In the genomic region with DNA sequence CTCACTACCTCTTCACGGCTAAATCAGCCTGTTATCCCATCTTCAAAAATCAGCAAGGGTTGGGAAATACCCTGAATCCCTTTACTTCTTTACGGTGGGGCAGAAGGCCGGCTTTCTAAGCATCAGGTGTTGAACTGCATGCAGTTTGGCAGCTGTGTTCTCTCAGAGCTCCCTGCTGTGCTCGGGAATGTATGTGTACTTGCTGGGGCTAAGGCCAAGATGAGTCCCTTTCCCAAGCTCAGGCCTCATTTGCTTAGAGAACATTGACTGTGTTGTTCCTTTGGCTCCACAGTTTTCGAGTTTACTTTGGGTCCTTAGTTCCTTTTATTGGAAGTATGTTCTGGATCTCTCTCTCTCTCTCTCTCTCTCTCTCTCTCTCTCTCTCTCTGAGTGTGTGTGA, we compare ENCODE assay signal across 15 mouse cellular contexts. TPM values are rescaled to one million over a fixed set of nuclear protein-coding genes. Genes with fewer than 3 reads are reported as not detected.
DNase-seq lines count a peak whose midpoint lies in the region; ATAC-seq and TF ChIP-seq lines count a peak whose summit lies in the region.
"Had no signal": no experiment of that assay in that cellular context is flagged by ENCODE, and none has a peak within 500 bp of the region (broad histone marks: within the 10 kb centered on the region; RNA-seq: fewer than 3 reads in every experiment).

No protein-coding gene starts in this region.

- no peaks in the 10 kb centered on the region for H3K27me3 ChIP-seq in heart, postnatal 0 days (ENCODE audit: control insufficient read depth, insufficient read depth, low read length)
- H3K27me3 ChIP-seq in heart, adult 2 months (ENCODE audit: control insufficient read depth, insufficient read depth, low read length), result no peaks in the 10 kb centered on the region
- H3K27me3 ChIP-seq in neural tube, embryonic 11.5 days (ENCODE audit: control insufficient read depth, insufficient read depth, low read length), result no peaks in the 10 kb centered on the region
- H3K27me3 ChIP-seq in stomach, postnatal 0 days (ENCODE audit: control insufficient read depth, insufficient read depth, low read length), result no peaks in the 10 kb centered on the region
- H3K27me3 ChIP-seq: liver, embryonic 13.5 days; megakaryocyte, embryonic 14.5 days had no signal

- H3K9ac ChIP-seq in heart, postnatal 0 days (replicated peaks; ENCODE audit: low read depth, low read length), result no peak overlapping the region
- H3K9ac ChIP-seq in heart, adult 2 months (ENCODE audit: low read depth, low read length), result no peak overlapping the region
- H3K9ac ChIP-seq in neural tube, embryonic 11.5 days (ENCODE audit: low read length), result no peak overlapping the region
- H3K9ac ChIP-seq in stomach, postnatal 0 days (ENCODE audit: low read length), result no peak overlapping the region
- H3K9ac ChIP-seq: liver, embryonic 13.5 days had no signal

- no peaks in the 10 kb centered on the region for H3K9me3 ChIP-seq in heart, postnatal 0 days (replicated peaks; ENCODE audit: control insufficient read depth, low read length)
- no peaks in the 10 kb centered on the region for H3K9me3 ChIP-seq in neural tube, embryonic 11.5 days (ENCODE audit: control insufficient read depth, low read length)
- H3K9me3 ChIP-seq in stomach, postnatal 0 days (ENCODE audit: control insufficient read depth, low read length), result no peaks in the 10 kb centered on the region
- H3K9me3 ChIP-seq: hindbrain, embryonic 10.5 days; liver, embryonic 13.5 days; megakaryocyte, embryonic 14.5 days had no signal

- WGBS in heart, postnatal 0 days, result 26% methylated on average over 5 of the region's 5 CpGs
- 47% methylated on average over 5 of the region's 5 CpGs for WGBS in heart, adult 2 months
- 49% methylated on average over 5 of the region's 5 CpGs for WGBS in neural tube, embryonic 11.5 days
- 35% methylated on average over 5 of the region's 5 CpGs for WGBS in stomach, postnatal 0 days

- ATAC-seq in heart, postnatal 0 days (ENCODE audit: insufficient read depth, low read depth), result peak; percentile 44; the same call in 1 of the 2 replicates
- ATAC-seq in neural tube, embryonic 11.5 days (ENCODE audit: insufficient read depth, low FRiP score, low TSS enrichment), result no peak
- ATAC-seq in stomach, postnatal 0 days (ENCODE audit: low FRiP score, low TSS enrichment), result peak; percentile 60; the same call in 1 of the 2 replicates
- ATAC-seq: activated CD4-positive, CD25-positive, alpha-beta regulatory T cell, adult 4 months had no signal

- intact Hi-C loops in heart, adult 2 months (cut with DNase I), result no loop called here

- peak; percentile 23 for DNase-seq in heart, postnatal 0 days (ENCODE audit: low spot score)
- no peak for DNase-seq in heart, adult 2 months
- DNase-seq in neural tube, embryonic 11.5 days (ENCODE audit: low spot score), result peak; percentile 24
- DNase-seq in neural tube, embryonic 10.5 days (ENCODE audit: extremely low spot score, low spot score), result no peak
- DNase-seq in cerebellum, postnatal 25 days, result peak; percentile 29 to 50
- DNase-seq in stomach, postnatal 0 days (ENCODE audit: low spot score), result no peak
- DNase-seq in urinary bladder, adult 18-20 months (ENCODE audit: low spot score in 2 of 2), result no peak
- DNase-seq in kidney, postnatal 10 days, result no peak
- DNase-seq: kidney, postnatal 25 days; liver, embryonic 13.5 days; right cerebral cortex, postnatal 25 days had no signal

- H3K4me1 ChIP-seq in heart, postnatal 0 days (ENCODE audit: control insufficient read depth, insufficient read depth), result 0 out of 2 replicates have a peak, but pooled peaks cover 7% of the 10 kb centered on the region
- peaks cover 4% of the 10 kb centered on the region for H3K4me1 ChIP-seq in heart, adult 2 months (ENCODE audit: control insufficient read depth, insufficient read depth, low read length)
- H3K4me1 ChIP-seq in neural tube, embryonic 11.5 days (ENCODE audit: control insufficient read depth, insufficient read depth, low read length), result peaks cover 4% of the 10 kb centered on the region
- H3K4me1 ChIP-seq in stomach, postnatal 0 days (replicated peaks; ENCODE audit: control insufficient read depth, insufficient read depth), result no peaks in the 10 kb centered on the region

- TF ChIP-seq CTCF in heart, postnatal 0 days (IDR thresholded peaks at IDR 0.05; ENCODE audit: low read depth), result no peak
- TF ChIP-seq CTCF in heart, adult 2 months (IDR thresholded peaks at IDR 0.05), result no peak
- no peak for TF ChIP-seq CTCF in stomach, postnatal 0 days (IDR thresholded peaks at IDR 0.05; ENCODE audit: low read depth)

- H3K36me3 ChIP-seq in heart, postnatal 0 days (replicated peaks; ENCODE audit: control insufficient read depth, insufficient read depth, low read length), result no peaks in the 10 kb centered on the region
- no peaks in the 10 kb centered on the region for H3K36me3 ChIP-seq in heart, adult 2 months (ENCODE audit: control insufficient read depth, insufficient read depth, low read length)
- H3K36me3 ChIP-seq in neural tube, embryonic 11.5 days (ENCODE audit: control insufficient read depth, insufficient read depth, low read length), result no peaks in the 10 kb centered on the region
- H3K36me3 ChIP-seq in stomach, postnatal 0 days (ENCODE audit: control insufficient read depth, insufficient read depth, low read length), result no peaks in the 10 kb centered on the region
- H3K36me3 ChIP-seq: hindbrain, embryonic 10.5 days; liver, embryonic 13.5 days had no signal

- TF ChIP-seq EP300 in heart, postnatal 0 days (IDR thresholded peaks at IDR 0.05; ENCODE audit: low read depth), result no peak
- TF ChIP-seq EP300 in heart, adult 2 months (IDR thresholded peaks at IDR 0.05; ENCODE audit: insufficient read depth, low read depth, low read length), result no peak
- TF ChIP-seq EP300 in stomach, postnatal 0 days (optimal IDR thresholded peaks at IDR 0.05), result no peak

- no peak overlapping the region for H3K4me3 ChIP-seq in heart, postnatal 0 days (ENCODE audit: low read depth, low read length)
- H3K4me3 ChIP-seq in heart, adult 2 months, result no peak overlapping the region
- H3K4me3 ChIP-seq in neural tube, embryonic 11.5 days (ENCODE audit: low read depth, low read length), result no peak overlapping the region
- no peak overlapping the region for H3K4me3 ChIP-seq in stomach, postnatal 0 days (ENCODE audit: low read depth, low read length)
- H3K4me3 ChIP-seq: erythroblast, embryonic 14.5 days; hindbrain, embryonic 10.5 days; liver, embryonic 13.5 days; megakaryocyte, embryonic 14.5 days had no signal

- TF ChIP-seq POLR2A in heart, adult 2 months (IDR thresholded peaks at IDR 0.05; ENCODE audit: insufficient read depth, low read depth, low read length), result no peak

- no peak overlapping the region for H3K4me2 ChIP-seq in heart, postnatal 0 days (ENCODE audit: low read depth, low read length)
- H3K4me2 ChIP-seq in neural tube, embryonic 11.5 days (ENCODE audit: low read depth), result no peak overlapping the region
- no peak overlapping the region for H3K4me2 ChIP-seq in stomach, postnatal 0 days (replicated peaks; ENCODE audit: low read depth)
- H3K4me2 ChIP-seq: liver, embryonic 13.5 days had no signal

- H3K27ac ChIP-seq in heart, postnatal 0 days (ENCODE audit: low read depth), result peak overlapping the region; percentile 69
- no peak overlapping the region; the same call in 1 of the 2 replicates for H3K27ac ChIP-seq in heart, adult 2 months
- H3K27ac ChIP-seq in neural tube, embryonic 11.5 days (ENCODE audit: low read depth, low read length), result no peak overlapping the region
- H3K27ac ChIP-seq in stomach, postnatal 0 days (replicated peaks), result peak overlapping the region; percentile 37
- H3K27ac ChIP-seq: hindbrain, embryonic 10.5 days; liver, embryonic 13.5 days had no signal

- peaks cover 3% of the 10 kb centered on the region; the same call in 1 of the 2 replicates for H3K79me2 ChIP-seq in heart, adult 2 months (replicated peaks; ENCODE audit: control insufficient read depth, insufficient read depth, low read length)

RNA-seq across cellular contexts. Expression of gene Pdss2, which starts 26.7 kb away (rescaled TPM):
- total RNA-seq in heart, postnatal 0 days (2014; rRNA removed; ENCODE audit: low replicate concordance), result 15.0 and 28.9 TPM in 2 replicates
- polyA plus RNA-seq in heart, postnatal 0 days (2015; fragmentation: Nextera tagmentation; extraction: Ambion mirVana), result 14.1 and 14.7 TPM in 2 replicates
- 10 to 100 TPM; 31.1 to 33.7 TPM for total RNA-seq in heart, adult 2 months (2021)
- 16.6 and 27.0 TPM in 2 replicates for polyA plus RNA-seq in heart, adult 2 months (2012; rRNA removed)
- polyA plus RNA-seq in neural tube, embryonic 11.5 days (2014; fragmentation: Nextera tagmentation; extraction: Ambion mirVana), result 12.9 and 14.0 TPM in 2 replicates
- polyA plus RNA-seq in stomach, postnatal 0 days (2015; fragmentation: Nextera tagmentation; extraction: Ambion mirVana), result 6.1 and 6.2 TPM in 2 replicates

Comparison
In these comparisons a context has a peak if more than half of its experiments do, and no peak if none do; other contexts are left out.
1. DNase-seq: peak in heart, postnatal 0 days (single experiment), neural tube, embryonic 11.5 days (single experiment) and cerebellum, postnatal 25 days (2 of 2); none in heart, adult 2 months (0 of 2), neural tube, embryonic 10.5 days (single experiment), stomach, postnatal 0 days (single experiment), urinary bladder, adult 18-20 months (0 of 2) and kidney, postnatal 10 days (single experiment).
2. H3K27ac ChIP-seq: peak in heart, postnatal 0 days (single experiment) and stomach, postnatal 0 days (single experiment); none in heart, adult 2 months (single experiment) and neural tube, embryonic 11.5 days (single experiment).